Mouse (Mus musculus): ENCODE results near the gene Gjb1. TPM values are rescaled to one million over a fixed set of nuclear protein-coding genes. Genes with fewer than 3 reads are reported as not detected.

The Gjb1 gene
- polyA plus RNA-seq, 2 experiments from 2014 or later: not detected

GRCm38 (mm10) chrX:101418946-101419724, 43.0 kb downstream of the Gjb1 start:
- no peak for ATAC-seq

GRCm38 (mm10) chrX:101419725-101420699, 43.8 kb downstream of the Gjb1 start:
- peak; percentile 96 for ATAC-seq

- ATAC-seq: no peak
Measured at GRCm38 (mm10) chrX:101420700-101421095, 44.5 kb downstream of the Gjb1 start, which contains the start of gene Zmym3. TSS of gene Zmym3 (minus strand) at chrX:101420849.

- no peak for ATAC-seq
Measured at GRCm38 (mm10) chrX:101423462-101423861, 47.3 kb downstream of the Gjb1 start.

- ATAC-seq: no peak
Measured at GRCm38 (mm10) chrX:101427774-101428173, 51.6 kb downstream of the Gjb1 start.

- peak; percentile 0 for ATAC-seq
Measured at GRCm38 (mm10) chrX:101428785-101429141, 52.6 kb downstream of the Gjb1 start.

DNA sequence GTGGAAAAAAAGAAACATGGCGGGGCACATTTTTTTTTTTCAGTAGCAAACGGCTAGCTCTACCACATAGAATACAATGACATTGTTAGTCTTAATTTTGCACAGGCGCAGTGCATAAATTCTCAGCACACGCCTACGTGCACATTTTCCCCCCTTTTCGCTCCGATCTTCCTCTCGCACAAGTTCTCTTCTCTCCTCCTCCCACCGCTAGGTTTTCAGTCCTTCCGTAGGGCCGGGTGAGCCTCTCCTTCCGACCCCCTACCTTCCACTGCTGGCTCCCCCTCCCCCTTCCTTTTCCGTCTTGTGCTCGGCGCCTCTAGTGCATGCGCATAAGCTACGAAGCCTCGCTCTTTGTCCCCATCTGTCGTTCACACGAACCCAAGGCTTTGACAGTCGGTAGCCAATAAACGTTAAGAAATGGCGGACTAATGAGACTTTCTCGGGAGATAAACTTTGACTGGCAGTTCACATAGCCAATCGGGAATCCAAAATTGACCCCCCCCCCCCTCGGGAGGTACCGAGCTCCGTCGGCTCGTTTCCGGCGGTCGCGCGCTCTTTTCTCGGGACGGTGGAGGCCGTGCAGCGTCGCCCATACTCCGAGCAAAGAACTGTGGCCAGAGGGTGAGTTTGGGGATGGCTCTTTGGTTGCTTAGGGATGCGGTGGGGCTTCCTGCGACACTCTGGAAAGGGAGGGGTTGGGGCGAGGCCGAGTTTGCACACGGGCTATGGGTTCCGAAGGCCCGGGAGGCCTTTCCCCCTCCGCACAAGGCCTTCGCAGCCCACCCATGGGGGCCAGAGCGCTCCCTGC, 53.2 kb downstream of the Gjb1 start, which contains the start of gene Nono:
TSS of gene Nono (plus strand) at position 177 of the 808 bp plus-strand sequence.
- peak; percentile 90 for ATAC-seq

GRCm38 (mm10) chrX:101429976-101430375, 53.8 kb downstream of the Gjb1 start:
- peak; percentile 6 for ATAC-seq

Other genes starting within 250 kb of the Gjb1 start
- gene Snx12, start 153.8 kb upstream of the Gjb1 start, polyA plus RNA-seq (2017; shearing (Covaris generic)): 10 to 100 TPM; 42.7 to 57.1 TPM
- 1 to 10 TPM; 4.8 to 6.0 TPM for gene Foxo4, start 121.8 kb upstream of the Gjb1 start, polyA plus RNA-seq (2017; shearing (Covaris generic))
- gene Gm614, start 112.4 kb upstream of the Gjb1 start, polyA plus RNA-seq (2017; shearing (Covaris generic)): 1 to 10 TPM; 1.7 to 2.9 TPM
- 1,000 to 10,000 TPM; 2,002 to 2,386 TPM for gene Il2rg, start 108.1 kb upstream of the Gjb1 start, polyA plus RNA-seq (2017; shearing (Covaris generic))
- gene Gm20489, start 107.4 kb upstream of the Gjb1 start, polyA plus RNA-seq (2017; shearing (Covaris generic)): under 1 TPM in 1 of 2 experiments, not detected in 1; 0.42 TPM
- gene Med12, start 102.3 kb upstream of the Gjb1 start, polyA plus RNA-seq (2017; shearing (Covaris generic)): 10 to 100 TPM; 72.2 to 98.1 TPM
- under 1 TPM; 0.11 to 0.37 TPM for gene Nlgn3, start 77.2 kb upstream of the Gjb1 start, polyA plus RNA-seq (2017; shearing (Covaris generic))
- gene Zmym3, start 44.5 kb downstream of the Gjb1 start, polyA plus RNA-seq (2017; shearing (Covaris generic)): 10 to 100 TPM; 13.1 to 21.1 TPM
- 100 to 1,000 TPM; 348 to 429 TPM for gene Nono, start 52.9 kb downstream of the Gjb1 start, polyA plus RNA-seq (2017; shearing (Covaris generic))
- 1 to 10 TPM in 1 of 2 experiments, under 1 TPM in 1; 0.98 to 1.2 TPM for gene Itgb1bp2, start 72.7 kb downstream of the Gjb1 start, polyA plus RNA-seq (2017; shearing (Covaris generic))
- gene Taf1, start 156.4 kb downstream of the Gjb1 start, polyA plus RNA-seq (2017; shearing (Covaris generic)): 10 to 100 TPM; 22.3 to 24.9 TPM